Mouse (Mus musculus) layer of hippocampus, postnatal 14 days (tissue): ENCODE measurements around the gene Fam57a. TPM values are rescaled to one million over a fixed set of nuclear protein-coding genes. Genes with fewer than 3 reads are reported as not detected.
A peak's percentile ranks its signal among the peaks of the same experiment; 100 is the strongest.

ENCODE experiments used
- DNase-seq, 2 experiments: peaks; one replicate each; pipeline ENCODE4 v3.0.0; 2021 to 2022; ENCODE audit warnings: low spot score in 2 of 2, mixed read lengths in 1 of 2
- total RNA-seq, 2 experiments: library from RNA; stranded (reverse); gene quantifications; 2 replicates each; pipeline ENCODE4 v1.2.3; 2021

Gene Fam57a
- total RNA-seq, 2 experiments from 2014 or later: 18.6 to 21.4 TPM

GRCm38 (mm10) chr11:76242901-76243810 lies 63.7 kb downstream of the Fam57a start, which contains the start of the genes Mrm3 and Glod4:
Gene Mrm3, plus strand, starts transcription at chr11:76243715.
Gene Glod4, minus strand, starts transcription at chr11:76243725.
- DNase-seq: peak; percentile 91 to 93

- no peak for DNase-seq
Observed at GRCm38 (mm10) chr11:76243811-76244546, 64.5 kb downstream of the Fam57a start.

GRCm38 (mm10) chr11:76246439-76246838 lies 67.0 kb downstream of the Fam57a start:
- no peak for DNase-seq

GRCm38 (mm10) chr11:76247239-76247638 lies 67.8 kb downstream of the Fam57a start:
- DNase-seq: no peak

- DNase-seq: no peak
Observed at GRCm38 (mm10) chr11:76252036-76252435, 72.6 kb downstream of the Fam57a start.

- DNase-seq: peak; percentile 85 to 89
Observed at GRCm38 (mm10) chr11:76253145-76253917, 73.9 kb downstream of the Fam57a start.

- no peak for DNase-seq
Observed at GRCm38 (mm10) chr11:76253918-76254264, 74.4 kb downstream of the Fam57a start.

GRCm38 (mm10) chr11:76255431-76256001 lies 76.0 kb downstream of the Fam57a start:
- peak in 1 of 2 experiments; percentile 79 for DNase-seq

GRCm38 (mm10) chr11:76256129-76256528 lies 76.7 kb downstream of the Fam57a start:
- no peak for DNase-seq

- no peak for DNase-seq
Observed at GRCm38 (mm10) chr11:76257386-76257785, 77.9 kb downstream of the Fam57a start.

- no peak for DNase-seq
Observed at GRCm38 (mm10) chr11:76258511-76258910, 79.0 kb downstream of the Fam57a start.

- DNase-seq: no peak
Observed at GRCm38 (mm10) chr11:76260208-76261050, 81.0 kb downstream of the Fam57a start.

GRCm38 (mm10) chr11:76261224-76261623 lies 81.8 kb downstream of the Fam57a start:
- DNase-seq: no peak

GRCm38 (mm10) chr11:76262611-76263351 lies 83.3 kb downstream of the Fam57a start:
- DNase-seq: no peak

Other genes with a start within 250 kb of the Fam57a start
- gene Rph3al, start 241.2 kb upstream of the Fam57a start, total RNA-seq: 1 to 10 TPM; 5.4 to 5.6 TPM
- 1 to 10 TPM; 2.6 to 2.8 TPM for gene 1700016K19Rik, start 179.8 kb upstream of the Fam57a start, total RNA-seq
- gene Rflnb, start 151.9 kb upstream of the Fam57a start, total RNA-seq: 10 to 100 TPM; 12.9 to 15.6 TPM
- 10 to 100 TPM; 79.6 to 84.0 TPM for gene Vps53, start within 50 bp of the Fam57a start, total RNA-seq
- 1 to 10 TPM in 1 of 2 experiments, under 1 TPM in 1; 0.62 to 1.7 TPM for gene Dbil5, start 37.9 kb downstream of the Fam57a start, total RNA-seq
- 1 to 10 TPM; 6.5 to 7.2 TPM for gene Gemin4, start 38.0 kb downstream of the Fam57a start, total RNA-seq
- gene Mrm3, start 64.0 kb downstream of the Fam57a start, total RNA-seq: 10 to 100 TPM; 15.7 to 15.8 TPM
- gene Glod4, start 64.1 kb downstream of the Fam57a start, total RNA-seq: 10 to 100 TPM; 47.8 to 50.4 TPM
- 10 to 100 TPM; 14.1 to 18.5 TPM for gene Nxn, start 219.5 kb downstream of the Fam57a start, total RNA-seq
- 10 to 100 TPM; 30.2 to 33.0 TPM for gene Timm22, start 227.3 kb downstream of the Fam57a start, total RNA-seq